Mouse (Mus musculus) liver, postnatal 0 days (tissue): ENCODE measurements around the gene Helz2.

Experiments
- CTCF ChIP-seq: sonication (generic); IDR thresholded peaks from 2 replicates; pipeline ENCODE4 v1.5.1; 2016; ENCODE audit warnings: antibody characterized with exemption, low read depth
- EP300 ChIP-seq: IDR thresholded peaks from 2 replicates; pipeline ENCODE4 v1.6.1; 2016; ENCODE audit warnings: antibody characterized with exemption, low read depth, mild to moderate bottlenecking

DNA sequence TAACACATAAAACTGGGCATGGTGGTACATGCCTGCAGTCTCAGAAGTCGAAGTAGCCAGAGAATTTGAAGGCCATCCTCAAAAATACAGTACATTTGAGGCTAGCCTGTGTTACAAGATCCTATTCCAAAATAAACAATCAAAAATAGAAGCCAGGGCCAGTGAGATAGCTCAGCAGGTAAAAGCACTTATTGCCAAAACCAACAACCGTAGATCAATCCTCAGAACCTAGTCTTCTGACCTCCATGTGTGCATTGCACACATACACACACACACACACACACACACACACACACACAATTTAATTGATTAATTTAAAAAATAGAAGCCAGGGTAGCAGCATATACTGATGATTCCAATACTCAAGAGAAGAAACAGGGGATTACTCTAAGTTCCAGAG, 25.0 kb upstream of the Helz2 start:
- TF ChIP-seq EP300 (no peak), CTCF (no peak)
